Mouse (Mus musculus): ENCODE results near the gene Gm42669.
A peak's percentile ranks its signal among the peaks of the same experiment; 100 is the strongest.

The Gm42669 gene

DNA sequence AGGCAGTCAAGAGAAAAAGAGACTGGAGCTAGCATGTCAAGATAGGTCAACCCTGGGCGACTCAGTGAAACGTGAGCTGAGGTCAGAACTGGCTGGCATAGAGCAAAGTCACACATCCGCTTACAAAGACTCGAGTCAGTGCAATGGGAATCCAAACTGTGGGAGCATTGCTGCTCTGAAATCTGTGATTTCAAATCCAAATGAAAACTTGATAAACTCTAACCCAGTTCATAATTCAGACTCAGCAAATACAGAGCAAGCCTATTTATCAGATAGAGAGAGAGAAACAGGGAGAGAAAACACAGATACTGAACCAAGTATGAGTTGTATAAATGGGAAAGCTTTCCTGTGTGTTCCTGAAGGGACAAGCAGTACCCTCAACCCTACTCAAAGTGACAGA is at the start of gene Gm42669:
Gene Gm42669 (plus strand): TSS at position 301 of the 400 bp plus-strand sequence.
- DNase-seq (ENCODE audit: low read depth, low spot score) = no peak

DNA sequence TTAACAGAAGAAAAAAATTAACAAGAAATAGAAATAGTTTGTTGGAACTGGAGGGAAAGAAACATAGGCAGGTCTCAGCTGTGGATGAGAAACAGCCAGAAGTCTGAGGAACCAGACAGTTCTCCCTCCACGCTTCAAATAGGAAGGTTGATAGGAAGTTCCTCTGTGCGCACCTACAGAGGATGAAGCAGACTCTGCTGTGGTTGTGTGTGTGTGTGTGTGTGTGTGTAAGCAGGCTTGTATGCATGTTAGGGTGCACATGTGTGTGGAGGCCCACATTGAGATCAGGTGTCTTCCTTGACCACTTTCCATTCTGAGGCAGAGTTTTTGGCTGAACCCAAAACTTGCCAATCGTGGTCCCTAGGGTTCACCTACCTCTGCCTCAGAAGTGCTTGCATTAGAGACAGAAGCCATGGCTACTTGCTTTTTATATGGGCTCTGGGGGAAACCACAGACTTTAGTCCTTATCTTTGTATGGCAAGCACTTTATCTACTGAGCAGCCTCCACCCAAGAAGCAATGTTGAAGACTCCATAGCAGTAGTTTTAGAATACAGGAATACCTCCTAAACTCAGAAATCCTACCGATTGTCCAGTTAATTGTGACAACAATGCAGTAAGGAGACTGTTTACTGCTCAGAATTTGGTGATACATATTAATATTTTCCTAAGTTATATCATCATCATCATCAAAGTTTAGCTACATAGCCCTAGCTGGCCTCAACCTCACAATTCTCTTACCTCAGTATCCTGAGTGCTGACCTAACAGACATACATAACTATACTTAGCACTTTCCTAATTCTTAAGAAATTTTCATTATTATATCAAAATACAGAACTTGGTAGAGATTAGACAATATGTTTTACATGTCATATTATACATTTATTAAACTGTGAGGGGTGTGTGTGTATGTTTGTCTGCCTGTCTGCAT is 45.0 kb upstream of the Gm42669 start:
- no peak for DNase-seq (ENCODE audit: low read depth, low spot score)

DNA sequence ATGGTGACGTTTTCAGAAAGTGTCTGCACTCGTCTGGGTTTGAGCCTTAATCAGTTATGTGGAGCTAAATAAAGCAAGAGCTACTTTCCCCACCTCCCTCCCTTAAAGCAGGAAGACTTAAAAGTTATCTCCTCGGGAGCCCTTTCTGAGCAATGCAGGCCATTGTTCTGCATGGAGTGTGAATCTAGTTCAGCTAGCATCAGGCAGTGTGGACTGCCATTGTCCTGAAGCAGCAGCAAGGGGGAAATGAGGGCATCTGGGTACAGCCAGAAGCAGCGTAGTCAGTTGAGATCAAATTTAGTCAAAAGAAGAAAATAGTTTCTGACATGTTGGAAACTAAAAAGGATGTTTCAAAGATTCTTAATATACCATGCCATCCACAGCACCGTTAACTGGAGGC is 40.9 kb upstream of the Gm42669 start:
- no peak for DNase-seq (ENCODE audit: low read depth, low spot score)

GRCm38 (mm10) chr5:107467098-107467497 is 40.3 kb upstream of the Gm42669 start:
- no peak for DNase-seq (ENCODE audit: low read depth, low spot score)

DNA sequence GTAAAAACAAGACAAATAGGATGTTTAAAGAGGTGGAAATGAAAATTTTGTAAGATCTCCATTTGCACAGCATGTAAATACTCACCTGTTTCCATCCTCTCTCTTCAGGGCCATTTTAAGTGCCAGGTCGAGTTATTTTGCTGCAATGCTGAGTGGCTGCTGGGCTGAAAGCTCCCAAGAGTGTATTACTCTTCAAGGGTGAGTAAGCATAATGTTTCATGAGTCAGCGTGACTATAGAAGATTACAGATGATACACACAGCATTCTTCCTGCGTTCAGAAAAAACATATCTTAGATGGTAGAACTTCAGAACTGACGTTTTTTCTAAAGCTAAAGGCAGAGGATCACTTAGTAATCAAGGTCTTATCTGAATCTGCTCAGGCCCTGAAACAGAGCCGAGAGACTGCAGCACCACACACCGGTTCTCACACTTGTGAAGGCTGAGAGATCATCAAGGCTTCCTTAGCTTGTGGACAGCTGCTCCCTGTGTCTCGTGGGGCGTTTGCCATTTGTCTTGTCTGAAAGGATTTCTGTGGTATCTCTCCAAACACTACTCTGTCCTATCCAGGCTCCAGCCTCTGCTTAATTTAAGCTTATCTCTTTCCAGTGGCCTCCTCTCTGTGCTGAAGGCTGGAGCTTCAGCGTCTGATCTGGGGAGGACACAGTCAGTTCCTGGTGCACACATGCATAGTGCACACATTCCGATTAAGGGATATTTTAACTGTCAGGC is 36.7 kb upstream of the Gm42669 start:
- no peak for DNase-seq (ENCODE audit: low read depth, low spot score)

DNA sequence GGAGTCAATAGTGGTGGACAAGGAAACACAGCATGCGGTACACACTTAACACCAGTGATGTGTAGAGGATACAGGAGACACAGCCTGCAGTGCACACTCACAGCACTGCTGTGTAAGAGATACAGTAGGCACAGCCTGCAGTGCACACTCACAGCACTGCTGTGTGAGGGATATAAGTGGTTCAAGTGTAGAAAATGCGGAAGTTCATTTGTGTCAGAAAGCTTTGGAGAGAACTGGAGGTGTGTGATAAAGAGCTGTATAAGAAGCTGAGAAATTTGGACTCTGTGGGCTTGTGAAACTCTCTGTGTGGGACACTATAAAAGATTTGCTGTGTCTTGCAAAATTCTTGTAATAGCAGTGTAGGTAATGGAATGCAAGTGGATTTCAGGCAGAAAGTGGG is 27.2 kb upstream of the Gm42669 start:
- DNase-seq (ENCODE audit: low read depth, low spot score) = no peak

- DNase-seq (ENCODE audit: low read depth, low spot score) = no peak
Measured at GRCm38 (mm10) chr5:107488996-107489395, 18.4 kb upstream of the Gm42669 start.

DNA sequence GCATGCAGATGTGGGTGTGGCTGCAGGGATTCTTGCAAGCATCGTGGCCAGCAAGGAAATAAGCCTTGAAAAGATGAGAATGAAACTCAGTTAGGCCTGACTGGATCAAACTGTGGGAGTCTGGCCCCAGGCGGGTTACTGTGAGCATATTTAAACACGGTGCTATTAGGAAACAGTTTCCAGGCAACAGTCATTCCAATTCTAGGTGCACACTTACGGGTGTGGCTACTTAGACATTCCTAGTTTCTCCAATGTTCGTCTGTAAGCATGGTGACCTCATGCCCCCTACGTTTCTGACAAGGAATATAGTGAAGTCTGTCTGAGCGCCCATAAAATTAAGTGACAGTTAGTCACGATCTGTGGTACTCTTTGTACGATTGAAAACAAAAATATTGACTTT is 16.4 kb upstream of the Gm42669 start:
- DNase-seq (ENCODE audit: low read depth, low spot score) = no peak

GRCm38 (mm10) chr5:107492471-107492870 is 14.9 kb upstream of the Gm42669 start:
- no peak for DNase-seq (ENCODE audit: low read depth, low spot score)

GRCm38 (mm10) chr5:107494759-107495158 is 12.7 kb upstream of the Gm42669 start:
- no peak for DNase-seq (ENCODE audit: low read depth, low spot score)

DNA sequence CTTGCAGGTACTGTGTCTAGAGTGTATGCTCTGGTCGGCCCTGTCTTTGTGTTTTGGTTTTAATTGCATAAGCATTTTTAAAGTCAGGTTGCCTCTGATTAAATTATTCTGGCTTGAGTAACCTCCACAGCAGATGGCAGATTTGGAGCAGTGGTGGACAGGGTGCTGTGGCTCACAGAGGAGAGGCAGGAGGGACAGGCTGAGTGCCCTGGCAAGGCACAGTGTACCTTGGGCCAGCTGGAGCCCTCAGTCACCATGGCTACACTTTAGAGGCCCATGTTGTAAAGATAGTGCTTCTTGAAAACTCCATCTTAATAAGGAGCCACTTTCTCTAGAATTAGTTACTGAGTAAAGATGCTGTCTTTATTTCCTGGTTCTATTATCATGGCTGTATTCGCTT is 11.4 kb upstream of the Gm42669 start:
- no peak for DNase-seq (ENCODE audit: low read depth, low spot score)

GRCm38 (mm10) chr5:107497519-107498501 is 9.6 kb upstream of the Gm42669 start:
- DNase-seq (ENCODE audit: low read depth, low spot score) = no peak

- peak; percentile 49 for DNase-seq (ENCODE audit: low read depth, low spot score)
Measured at GRCm38 (mm10) chr5:107498806-107499310, 8.6 kb upstream of the Gm42669 start.

DNA sequence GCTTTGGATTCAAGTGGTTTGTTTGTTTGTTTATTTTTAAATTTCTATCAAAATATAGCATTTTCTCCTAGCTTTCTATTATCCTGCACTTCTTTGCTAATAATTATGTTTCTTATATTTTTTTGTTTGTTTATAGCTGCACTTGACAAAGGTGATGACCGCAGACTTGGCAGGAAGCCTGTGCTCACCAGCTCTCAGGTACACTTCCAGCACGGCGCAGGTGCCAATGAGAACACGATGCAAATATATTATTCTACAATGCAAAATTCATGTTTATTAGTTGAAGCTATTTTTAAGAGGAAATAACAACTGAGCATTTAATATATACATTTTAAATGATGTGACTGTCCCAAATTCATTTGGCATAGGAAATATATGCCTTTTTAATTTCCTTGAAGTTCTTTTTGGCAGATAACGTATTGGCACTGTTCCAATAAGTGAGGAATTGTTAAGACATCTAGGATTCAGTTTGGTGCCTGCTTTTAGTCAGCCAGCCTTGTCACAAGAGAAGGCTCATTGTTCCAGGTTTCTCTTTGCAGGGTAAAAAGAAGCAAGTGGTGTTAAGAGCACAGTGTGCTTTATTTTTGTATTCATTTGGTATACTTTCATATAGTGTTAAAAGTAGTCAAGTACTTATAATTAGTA is 7.4 kb upstream of the Gm42669 start:
- no peak for DNase-seq (ENCODE audit: low read depth, low spot score)

- no peak for DNase-seq (ENCODE audit: low read depth, low spot score)
Measured at GRCm38 (mm10) chr5:107500741-107501140, 6.7 kb upstream of the Gm42669 start.

DNA sequence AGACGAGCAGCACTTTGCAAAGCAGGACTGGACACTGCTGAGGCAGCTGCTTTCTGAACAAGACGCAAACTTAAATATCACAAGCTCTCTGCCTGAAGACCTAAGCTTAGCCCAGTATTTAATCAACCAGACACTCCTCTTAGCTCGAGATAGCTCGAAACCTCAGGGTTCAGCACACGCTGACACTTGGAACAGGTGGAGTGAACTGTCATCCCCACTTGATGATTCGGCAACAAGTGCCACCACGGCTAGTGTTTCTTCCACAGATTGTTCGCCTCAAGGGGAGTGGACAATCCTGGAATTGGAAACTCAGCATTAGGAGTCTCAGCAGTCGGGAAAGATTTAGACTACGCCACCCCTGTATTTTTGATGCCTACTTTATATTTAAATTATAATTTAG is 3.1 kb downstream of the Gm42669 start:
- DNase-seq (ENCODE audit: low read depth, low spot score) = no peak

- no peak for DNase-seq (ENCODE audit: low read depth, low spot score)
Measured at GRCm38 (mm10) chr5:107511326-107511725, 3.9 kb downstream of the Gm42669 start.

- DNase-seq (ENCODE audit: low read depth, low spot score) = peak; percentile 87
Measured at GRCm38 (mm10) chr5:107513583-107513982, 6.2 kb downstream of the Gm42669 start.

GRCm38 (mm10) chr5:107515453-107515852 is 8.0 kb downstream of the Gm42669 start:
- DNase-seq (ENCODE audit: low read depth, low spot score) = no peak

- no peak for DNase-seq (ENCODE audit: low read depth, low spot score)
Measured at GRCm38 (mm10) chr5:107516087-107516486, 8.7 kb downstream of the Gm42669 start.

DNA sequence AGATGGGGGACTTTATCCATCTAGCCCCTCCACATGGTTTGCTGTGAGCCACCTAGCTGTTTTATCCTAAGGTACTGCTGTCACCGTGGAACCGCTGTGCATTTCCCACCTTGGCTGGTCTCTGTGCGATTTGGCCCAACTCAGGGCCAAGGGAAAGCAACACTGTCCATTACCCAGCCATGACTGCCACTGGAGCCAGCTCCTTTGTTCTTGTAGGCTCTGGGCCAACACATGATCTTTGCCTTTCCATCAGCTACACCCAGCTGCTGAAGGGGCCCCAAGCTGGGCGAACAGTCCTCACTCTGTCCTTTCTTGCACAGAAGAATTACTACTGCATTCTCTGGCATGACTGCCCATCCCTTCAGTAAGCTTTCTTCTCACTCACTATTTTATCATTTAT is 11.2 kb downstream of the Gm42669 start:
- DNase-seq (ENCODE audit: low read depth, low spot score) = no peak
